Mouse (Mus musculus): ENCODE results near the gene Slco1a6. TPM values are rescaled to one million over a fixed set of nuclear protein-coding genes. Genes with fewer than 3 reads are reported as not detected.

The Slco1a6 gene
- total RNA-seq (2023): 4.0 TPM

GRCm38 (mm10) chr6:142208421-142208820 is at the start of gene Slco1a6:
Slco1a6 (minus strand) TSS chr6:142208521.

Other genes with a start within 250 kb of the Slco1a6 start
- gene Gm6614, start 197.1 kb downstream of the Slco1a6 start, total RNA-seq (2023): not detected
- not detected for gene Iapp, start 89.9 kb upstream of the Slco1a6 start, total RNA-seq (2023)
- gene Slco1a5, start 114.5 kb upstream of the Slco1a6 start, total RNA-seq (2023): not detected
- 25.4 TPM for gene Pyroxd1, start 137.1 kb upstream of the Slco1a6 start, total RNA-seq (2023)
- 35.5 TPM for gene Recql, start 178.6 kb upstream of the Slco1a6 start, total RNA-seq (2023)
- gene Golt1b, start 178.7 kb upstream of the Slco1a6 start, total RNA-seq (2023): 26.7 TPM
- gene Spx, start 204.9 kb upstream of the Slco1a6 start, total RNA-seq (2023): 0.41 TPM